8 mouse cellular contexts compared by ENCODE assay signal in genomic region chr6:97179367-97179828, GRCm38 (mm10). TPM values are rescaled to one million over a fixed set of nuclear protein-coding genes. Genes with fewer than 3 reads are reported as not detected.
DNase-seq lines count a peak whose midpoint lies in the region; ATAC-seq and TF ChIP-seq lines count a peak whose summit lies in the region.

No protein-coding gene starts in this region.

- H3K4me3 ChIP-seq in testis, adult 2 months (ENCODE audit: control insufficient read depth, low read depth, low read length), result peak overlapping the region; percentile 92
- H3K4me3 ChIP-seq in embryonic facial prominence, embryonic 10.5 days, result peak overlapping the region; percentile 95
- H3K4me3 ChIP-seq in hindbrain, embryonic 16.5 days (ENCODE audit: low read length), result peak overlapping the region; percentile 96
- peak overlapping the region; percentile 53 for H3K4me3 ChIP-seq in midbrain, embryonic 11.5 days (ENCODE audit: low read depth, low read length)

- peak overlapping the region; percentile 74 for H3K4me2 ChIP-seq in hindbrain, embryonic 16.5 days (ENCODE audit: low read length)
- H3K4me2 ChIP-seq in midbrain, embryonic 11.5 days, result peak overlapping the region; percentile 54

- H3K9ac ChIP-seq in hindbrain, embryonic 16.5 days (ENCODE audit: low read depth, low read length), result peak overlapping the region; percentile 97
- H3K9ac ChIP-seq in midbrain, embryonic 11.5 days (ENCODE audit: low read length), result peak overlapping the region; percentile 72

- no peaks in the 10 kb centered on the region for H3K27me3 ChIP-seq in testis, adult 2 months (ENCODE audit: control insufficient read depth, insufficient read depth, low read length)
- no peaks in the 10 kb centered on the region for H3K27me3 ChIP-seq in embryonic facial prominence, embryonic 10.5 days (replicated peaks; ENCODE audit: low read depth, poor library complexity, severe bottlenecking)
- H3K27me3 ChIP-seq in hindbrain, embryonic 16.5 days (replicated peaks; ENCODE audit: control insufficient read depth, insufficient read depth, low read length), result no peaks in the 10 kb centered on the region
- H3K27me3 ChIP-seq in midbrain, embryonic 11.5 days (ENCODE audit: control insufficient read depth, insufficient read depth, low read length), result no peaks in the 10 kb centered on the region

- 11% methylated on average over 11 of the region's 11 CpGs for WGBS in embryonic facial prominence, embryonic 10.5 days
- 8% methylated on average over 11 of the region's 11 CpGs for WGBS in hindbrain, embryonic 16.5 days
- 11% methylated on average over 11 of the region's 11 CpGs for WGBS in midbrain, embryonic 11.5 days

- H3K27ac ChIP-seq in testis, adult 2 months (ENCODE audit: control insufficient read depth, insufficient read depth, low read depth, low read length), result peak overlapping the region; percentile 98
- H3K27ac ChIP-seq in embryonic facial prominence, embryonic 10.5 days (replicated peaks), result peak overlapping the region; percentile 94
- H3K27ac ChIP-seq in hindbrain, embryonic 16.5 days (ENCODE audit: low read depth, low read length), result peak overlapping the region; percentile 90
- peak overlapping the region; percentile 89 for H3K27ac ChIP-seq in midbrain, embryonic 11.5 days (ENCODE audit: low read depth, low read length)

- no peaks in the 10 kb centered on the region for H3K9me3 ChIP-seq in embryonic facial prominence, embryonic 10.5 days
- H3K9me3 ChIP-seq in hindbrain, embryonic 16.5 days (ENCODE audit: control insufficient read depth, low read length), result no peaks in the 10 kb centered on the region
- H3K9me3 ChIP-seq in midbrain, embryonic 11.5 days (ENCODE audit: control insufficient read depth, low read length), result no peaks in the 10 kb centered on the region

- H3K36me3 ChIP-seq in testis, adult 2 months (ENCODE audit: control insufficient read depth, insufficient read depth, low read length), result peaks cover 3% of the 10 kb centered on the region
- peaks cover 45% of the 10 kb centered on the region for H3K36me3 ChIP-seq in embryonic facial prominence, embryonic 10.5 days (replicated peaks)
- H3K36me3 ChIP-seq in hindbrain, embryonic 16.5 days (ENCODE audit: control insufficient read depth, insufficient read depth, low read length), result peaks cover 9% of the 10 kb centered on the region
- peaks cover 6% of the 10 kb centered on the region for H3K36me3 ChIP-seq in midbrain, embryonic 11.5 days (ENCODE audit: control insufficient read depth, insufficient read depth, low read length)

- ATAC-seq in hindbrain, embryonic 16.5 days, result peak; percentile 78
- no peak for ATAC-seq in midbrain, embryonic 11.5 days (ENCODE audit: low FRiP score)

- TF ChIP-seq POLR2A in testis, adult 2 months (IDR thresholded peaks at IDR 0.05; ENCODE audit: control insufficient read depth, low read depth, low read length), result no peak

- DNase-seq in testis, postnatal 14 days (ENCODE audit: low spot score), result no peak
- DNase-seq in embryonic facial prominence, embryonic 10.5 days (ENCODE audit: low spot score), result no peak
- DNase-seq in midbrain, embryonic 11.5 days (ENCODE audit: low spot score, missing footprints), result no peak
- no peak for DNase-seq in adrenal gland, postnatal 14 days
- no peak for DNase-seq in right cerebral cortex, postnatal 14 days
- no peak for DNase-seq in cerebellum, postnatal 36 days

- peaks cover 4% of the 10 kb centered on the region; the same call in 1 of the 2 replicates for H3K4me1 ChIP-seq in testis, adult 2 months (ENCODE audit: control insufficient read depth, insufficient read depth, low read length)
- peaks cover 22% of the 10 kb centered on the region for H3K4me1 ChIP-seq in embryonic facial prominence, embryonic 10.5 days
- H3K4me1 ChIP-seq in hindbrain, embryonic 16.5 days (ENCODE audit: control insufficient read depth, insufficient read depth, low read depth, low read length), result peaks cover 12% of the 10 kb centered on the region
- peaks cover 10% of the 10 kb centered on the region; the same call in 1 of the 2 replicates for H3K4me1 ChIP-seq in midbrain, embryonic 11.5 days (ENCODE audit: control insufficient read depth, insufficient read depth, low read length)

- TF ChIP-seq CTCF in testis, adult 2 months (IDR thresholded peaks at IDR 0.05; ENCODE audit: control insufficient read depth, insufficient read depth, insufficient replicate concordance, low read depth, low read length), result no peak

RNA-seq across cellular contexts. Expression of gene Tmf1, which starts 0.5 kb away (rescaled TPM):
- 28.8 and 29.5 TPM in 2 replicates for polyA plus RNA-seq in testis, adult 2 months (2012; rRNA removed)
- 26.6 and 30.1 TPM in 2 replicates for polyA plus RNA-seq in embryonic facial prominence, embryonic 10.5 days (2016; fragmentation: Nextera tagmentation; extraction: Ambion mirVana)
- 31.5 and 34.7 TPM in 2 replicates for polyA plus RNA-seq in hindbrain, embryonic 16.5 days (2015; fragmentation: Nextera tagmentation; extraction: Ambion mirVana)
- polyA plus RNA-seq in midbrain, embryonic 11.5 days (2014; fragmentation: Nextera tagmentation; extraction: Ambion mirVana), result 29.9 and 34.6 TPM in 2 replicates
- 46.7 and 49.8 TPM in 2 replicates for total RNA-seq in adrenal gland, postnatal 14 days (2021)

RNA-seq across cellular contexts. Expression of gene Uba3, which starts 26.0 kb away (rescaled TPM):
- polyA plus RNA-seq in testis, adult 2 months (2012; rRNA removed), result 8.5 and 12.9 TPM in 2 replicates
- 83.7 and 88.7 TPM in 2 replicates for polyA plus RNA-seq in embryonic facial prominence, embryonic 10.5 days (2016; fragmentation: Nextera tagmentation; extraction: Ambion mirVana)
- 81.8 and 89.3 TPM in 2 replicates for polyA plus RNA-seq in hindbrain, embryonic 16.5 days (2015; fragmentation: Nextera tagmentation; extraction: Ambion mirVana)
- polyA plus RNA-seq in midbrain, embryonic 11.5 days (2014; fragmentation: Nextera tagmentation; extraction: Ambion mirVana), result 99.4 and 101 TPM in 2 replicates
- 62.9 and 63.4 TPM in 2 replicates for total RNA-seq in adrenal gland, postnatal 14 days (2021)

RNA-seq across cellular contexts. Expression of gene Eogt, which starts 30.4 kb away (rescaled TPM):
- polyA plus RNA-seq in testis, adult 2 months (2012; rRNA removed), result 3.4 and 4.5 TPM in 2 replicates
- polyA plus RNA-seq in embryonic facial prominence, embryonic 10.5 days (2016; fragmentation: Nextera tagmentation; extraction: Ambion mirVana), result 9.3 and 10.5 TPM in 2 replicates
- 13.8 and 17.7 TPM in 2 replicates for polyA plus RNA-seq in hindbrain, embryonic 16.5 days (2015; fragmentation: Nextera tagmentation; extraction: Ambion mirVana)
- polyA plus RNA-seq in midbrain, embryonic 11.5 days (2014; fragmentation: Nextera tagmentation; extraction: Ambion mirVana), result 7.9 and 8.3 TPM in 2 replicates
- total RNA-seq in adrenal gland, postnatal 14 days (2021), result 35.6 and 36.4 TPM in 2 replicates

RNA-seq across cellular contexts. Expression of gene Arl6ip5, which starts 31.1 kb away (rescaled TPM):
- polyA plus RNA-seq in testis, adult 2 months (2012; rRNA removed), result 7.8 and 8.1 TPM in 2 replicates
- 30.0 and 34.7 TPM in 2 replicates for polyA plus RNA-seq in embryonic facial prominence, embryonic 10.5 days (2016; fragmentation: Nextera tagmentation; extraction: Ambion mirVana)
- polyA plus RNA-seq in hindbrain, embryonic 16.5 days (2015; fragmentation: Nextera tagmentation; extraction: Ambion mirVana), result 140 and 143 TPM in 2 replicates
- polyA plus RNA-seq in midbrain, embryonic 11.5 days (2014; fragmentation: Nextera tagmentation; extraction: Ambion mirVana), result 41.4 and 41.8 TPM in 2 replicates
- total RNA-seq in adrenal gland, postnatal 14 days (2021), result 82.2 and 89.5 TPM in 2 replicates
